Mouse (Mus musculus) central nervous system, embryonic 18 days (tissue): Measurements from ENCODE around the gene Mcrip2. TPM values are rescaled to one million over a fixed set of nuclear protein-coding genes. Genes with fewer than 3 reads are reported as not detected.

Experiments
- polyA plus RNA-seq: library from polyadenylated mRNA; depleted of rRNA; stranded (reverse); fragments of >200 nt; gene quantifications from 2 replicates; pipeline ENCODE4 v1.2.3, GENCODE M21; 2012; rRNA removed

The Mcrip2 gene
- polyA plus RNA-seq: 20.1 and 21.8 TPM in 2 replicates

GRCm38 (mm10) chr17:25868601-25869191 is at the start of gene Mcrip2:
Mcrip2 (minus strand) TSS chr17:25868764.

GRCm38 (mm10) chr17:25880196-25880910 is 11.8 kb upstream of the Mcrip2 start, which contains the start of gene Wfikkn1:
Wfikkn1 (minus strand) TSS chr17:25880858.

GRCm38 (mm10) chr17:25874721-25875170 is 6.2 kb upstream of the Mcrip2 start, which contains the start of gene Mettl26:
Mettl26 (plus strand) TSS chr17:25875074.

GRCm38 (mm10) chr17:25860832-25861703 is 7.5 kb downstream of the Mcrip2 start, which contains the start of gene Wdr90:
Wdr90 (minus strand) TSS chr17:25861501.

GRCm38 (mm10) chr17:25844396-25844901 is 24.1 kb downstream of the Mcrip2 start, which contains the start of gene Rhot2:
Rhot2 (minus strand) TSS chr17:25844851.

GRCm38 (mm10) chr17:25841117-25841880 is 27.3 kb downstream of the Mcrip2 start, which contains the start of gene Gm20683:
Gm20683 (minus strand) TSS chr17:25841763.

GRCm38 (mm10) chr17:25837076-25837410 is 31.5 kb downstream of the Mcrip2 start, which contains the start of gene Rhbdl1:
Rhbdl1 (minus strand) TSS chr17:25837295.

GRCm38 (mm10) chr17:25833291-25833663 is 35.3 kb downstream of the Mcrip2 start, which contains the start of gene Stub1:
Stub1 (minus strand) TSS chr17:25833404.

GRCm38 (mm10) chr17:25828712-25829557 is 39.6 kb downstream of the Mcrip2 start, which contains the start of gene Jmjd8:
Jmjd8 (plus strand) TSS chr17:25828867.

GRCm38 (mm10) chr17:25823452-25823851 is 45.1 kb downstream of the Mcrip2 start, which contains the start of gene Wdr24:
Wdr24 (plus strand) TSS chr17:25823627.

Other genes with a start within 250 kb of the Mcrip2 start
- gene Gng13, start 151.6 kb downstream of the Mcrip2 start, polyA plus RNA-seq: 8.3 and 8.7 TPM in 2 replicates
- 5.9 and 6.7 TPM in 2 replicates for gene Chtf18, start 141.3 kb downstream of the Mcrip2 start, polyA plus RNA-seq
- 47.6 and 50.8 TPM in 2 replicates for gene Rpusd1, start 141.1 kb downstream of the Mcrip2 start, polyA plus RNA-seq
- gene Mslnl, start 132.7 kb downstream of the Mcrip2 start, polyA plus RNA-seq: 0.15 and 0.17 TPM in 2 replicates
- gene Msln, start 114.4 kb downstream of the Mcrip2 start, polyA plus RNA-seq: 1.6 and 32.1 TPM in 2 replicates
- gene Narfl, start 95.0 kb downstream of the Mcrip2 start, polyA plus RNA-seq: 26.8 and 27.4 TPM in 2 replicates
- gene Haghl, start 83.1 kb downstream of the Mcrip2 start, polyA plus RNA-seq: 211 and 212 TPM in 2 replicates
- gene Ccdc78, start 82.2 kb downstream of the Mcrip2 start, polyA plus RNA-seq: 0.12 and 0.13 TPM in 2 replicates
- 106 and 118 TPM in 2 replicates for gene Fam173a, start 75.9 kb downstream of the Mcrip2 start, polyA plus RNA-seq
- gene AC134908.4, start 73.1 kb downstream of the Mcrip2 start, polyA plus RNA-seq: 0.33 and 0.57 TPM in 2 replicates
- 90.6 and 111 TPM in 2 replicates for gene Metrn, start 71.6 kb downstream of the Mcrip2 start, polyA plus RNA-seq
- gene Fbxl16, start 59.7 kb downstream of the Mcrip2 start, polyA plus RNA-seq: 79.5 and 95.0 TPM in 2 replicates
- gene Wdr24, start 45.1 kb downstream of the Mcrip2 start, polyA plus RNA-seq: 42.3 and 44.7 TPM in 2 replicates
- 61.3 and 66.9 TPM in 2 replicates for gene Jmjd8, start 39.9 kb downstream of the Mcrip2 start, polyA plus RNA-seq
- 297 and 308 TPM in 2 replicates for gene Stub1, start 35.4 kb downstream of the Mcrip2 start, polyA plus RNA-seq
- gene Rhbdl1, start 31.5 kb downstream of the Mcrip2 start, polyA plus RNA-seq: 105 and 106 TPM in 2 replicates
- 37.0 and 39.2 TPM in 2 replicates for gene Gm20683, start 27.0 kb downstream of the Mcrip2 start, polyA plus RNA-seq
- gene Rhot2, start 23.9 kb downstream of the Mcrip2 start, polyA plus RNA-seq: 95.8 and 96.0 TPM in 2 replicates
- gene Wdr90, start 7.3 kb downstream of the Mcrip2 start, polyA plus RNA-seq: 46.9 and 49.8 TPM in 2 replicates
- gene Mettl26, start 6.3 kb upstream of the Mcrip2 start, polyA plus RNA-seq: 67.4 and 73.2 TPM in 2 replicates
- 0.39 and 0.40 TPM in 2 replicates for gene Wfikkn1, start 12.1 kb upstream of the Mcrip2 start, polyA plus RNA-seq
- gene Rab40c, start 51.0 kb upstream of the Mcrip2 start, polyA plus RNA-seq: 88.6 and 89.3 TPM in 2 replicates
- 107 and 111 TPM in 2 replicates for gene Pigq, start 76.2 kb upstream of the Mcrip2 start, polyA plus RNA-seq
- 0.29 and 0.44 TPM in 2 replicates for gene Nhlrc4, start 76.2 kb upstream of the Mcrip2 start, polyA plus RNA-seq
- 0.62 and 1.1 TPM in 2 replicates for gene A930017K11Rik, start 83.8 kb upstream of the Mcrip2 start, polyA plus RNA-seq
- gene Capn15, start 117.0 kb upstream of the Mcrip2 start, polyA plus RNA-seq: 38.4 and 38.8 TPM in 2 replicates
- 58.8 and 66.0 TPM in 2 replicates for gene Rab11fip3, start 200.8 kb upstream of the Mcrip2 start, polyA plus RNA-seq
- 34.1 and 34.8 TPM in 2 replicates for gene Decr2, start 221.6 kb upstream of the Mcrip2 start, polyA plus RNA-seq
- 24.6 and 25.0 TPM in 2 replicates for gene Nme4, start 226.8 kb upstream of the Mcrip2 start, polyA plus RNA-seq
- 9.5 and 10.5 TPM in 2 replicates for gene Tmem8, start 244.5 kb upstream of the Mcrip2 start, polyA plus RNA-seq